Mouse (Mus musculus) heart, adult 2 months (tissue): ENCODE measurements around the gene Ttpal. TPM values are rescaled to one million over a fixed set of nuclear protein-coding genes. Genes with fewer than 3 reads are reported as not detected.
"Not testable (repeated sequence)": the region's sequence is repeated elsewhere in the genome, so short reads cannot be mapped to it uniquely, and the experiment has no call there.

Experiments
- DNase-seq, 2 experiments: peaks; one replicate each; pipeline ENCODE4 v3.0.0; 2021
- H3K27ac ChIP-seq: fragments of 200-600 bp; 2 replicates; pipeline ENCODE4 v1.8.1; 2022
- H3K27me3 ChIP-seq: fragments of 200-500 bp; 2 replicates; pipeline ENCODE4 v1.6.1; 2012; ENCODE audit warnings: mild to moderate bottlenecking, low read length, inconsistent platforms, mixed read lengths; ENCODE audit not compliant: control insufficient read depth, insufficient read depth
- H3K36me3 ChIP-seq: fragments of 200-500 bp; 2 replicates; pipeline ENCODE4 v1.6.1; 2012; ENCODE audit warnings: low read length, inconsistent platforms; ENCODE audit not compliant: control insufficient read depth, insufficient read depth
- H3K4me1 ChIP-seq: fragments of 200-500 bp; 2 replicates; pipeline ENCODE4 v1.6.1; 2011; ENCODE audit warnings: low read length; ENCODE audit not compliant: control insufficient read depth, insufficient read depth
- H3K4me3 ChIP-seq: fragments of 200-600 bp; 2 replicates; pipeline ENCODE4 v1.8.1; 2022
- H3K79me2 ChIP-seq: fragments of 200-500 bp; replicated peaks from 2 replicates; pipeline ENCODE4 v1.6.1; 2012; ENCODE audit warnings: mild to moderate bottlenecking, inconsistent platforms, low read length, moderate library complexity, mixed read lengths; ENCODE audit not compliant: control insufficient read depth, insufficient read depth
- H3K9ac ChIP-seq: fragments of 200-500 bp; 2 replicates; pipeline ENCODE4 v1.6.1; 2012; ENCODE audit warnings: low read depth, mild to moderate bottlenecking, control low read depth, inconsistent platforms, low read length, mixed read lengths
- CTCF ChIP-seq: fragments of 200-600 bp; IDR thresholded peaks from 2 replicates; pipeline ENCODE4 v1.8.1; 2022; ENCODE audit warnings: antibody characterized with exemption, mild to moderate bottlenecking, moderate library complexity
- EP300 ChIP-seq: fragments of 200-500 bp; IDR thresholded peaks from 2 replicates; pipeline ENCODE4 v1.6.1; 2011; ENCODE audit warnings: low read depth, low read length, control low read depth; ENCODE audit not compliant: insufficient read depth
- POLR2A ChIP-seq: fragments of 200-500 bp; IDR thresholded peaks from 2 replicates; pipeline ENCODE4 v1.6.1; 2011; ENCODE audit warnings: mild to moderate bottlenecking, low read depth, low read length, control low read depth; ENCODE audit not compliant: insufficient read depth
- WGBS: fragments of 180-500 bp; shearing (Covaris S2); methylation state at CpG from one replicate; pipeline ENCODE4 v1.1.7; 2018; 5-methylcytosine and 5-hydroxymethylcytosine counted together
- intact Hi-C: fragments of 180-260 bp; cut with DNase I; formaldehyde crosslinking; loops from one replicate; pipeline ENCODE4 v1.15.1; 2025
- polyA plus RNA-seq: library from polyadenylated mRNA; depleted of rRNA; stranded (reverse); fragments of >200 nt; gene quantifications from 2 replicates; pipeline ENCODE4 v1.2.3, GENCODE M21; 2012
- total RNA-seq, 2 experiments: library from RNA; stranded (reverse); gene quantifications; 2 replicates each; pipeline ENCODE4 v1.2.3; 2021

Ttpal gene
- total and polyA plus RNA-seq, 3 experiments, result 11.0 to 13.6 (median 11.0) TPM

- intact Hi-C loops, result loop anchor here (2.0 kb wide), 1 partner anchor 13 kb away; no protein-coding TSS in a partner anchor
- TF ChIP-seq CTCF (no peak), POLR2A (0 out of 2 replicates have a peak, but pooled peaks have one; percentile 9)
- no peaks in the 10 kb centered on the region; the same call in 1 of the 2 replicates for H3K4me1 ChIP-seq
- no peak overlapping the region for H3K9ac ChIP-seq
- 90% methylated on average over 4 of the region's 4 CpGs for WGBS
- H3K27me3 ChIP-seq, result no peaks in the 10 kb centered on the region
- no peak overlapping the region for H3K4me3 ChIP-seq
- no peak overlapping the region for H3K27ac ChIP-seq
- H3K79me2 ChIP-seq, result no peaks in the 10 kb centered on the region; the same call in 1 of the 2 replicates
- no peak for DNase-seq
- peaks cover 24% of the 10 kb centered on the region for H3K36me3 ChIP-seq
Measured at GRCm38 (mm10) chr2:163617874-163618273, 15.8 kb downstream of the Ttpal start.

- H3K36me3 ChIP-seq, result peaks cover 32% of the 10 kb centered on the region
- no peaks in the 10 kb centered on the region for H3K27me3 ChIP-seq
- no peaks in the 10 kb centered on the region for H3K79me2 ChIP-seq
- DNase-seq, result no peak
- intact Hi-C loops, result no loop called here
- no peak overlapping the region for H3K9ac ChIP-seq
- H3K4me1 ChIP-seq, result no peaks in the 10 kb centered on the region; the same call in 1 of the 2 replicates
- no peak overlapping the region for H3K4me3 ChIP-seq
- H3K27ac ChIP-seq, result no peak overlapping the region
- TF ChIP-seq POLR2A (no peak), CTCF (no peak), EP300 (no peak)
- 88% methylated on average over 8 of the region's 8 CpGs for WGBS
Measured at GRCm38 (mm10) chr2:163620451-163620850, 18.3 kb downstream of the Ttpal start.

GRCm38 (mm10) chr2:163621401-163621800, 19.3 kb downstream of the Ttpal start:
- H3K27ac ChIP-seq, H3K79me2 ChIP-seq, H3K4me1 ChIP-seq, DNase-seq, H3K27me3 ChIP-seq, H3K9ac ChIP-seq, intact Hi-C loops, H3K4me3 ChIP-seq: not testable (repeated sequence)
- 96% methylated on average over 3 of the region's 3 CpGs for WGBS
- H3K36me3 ChIP-seq, result peaks cover 35% of the 10 kb centered on the region

- TF ChIP-seq CTCF, result no peak
- no peak for TF ChIP-seq EP300
- no peak for TF ChIP-seq POLR2A
- intact Hi-C loops, result loop anchor here (2.0 kb wide), 1 partner anchor 14 kb away; no protein-coding TSS in a partner anchor
- Histone ChIP-seq H3K4me3 (no peak overlapping the region), H3K27me3 (no peaks in the 10 kb centered on the region), H3K36me3 (peaks cover 62% of the 10 kb centered on the region), H3K27ac (no peak overlapping the region), H3K4me1 (no peaks in the 10 kb centered on the region; the same call in none of the 2 replicates), H3K79me2 (0 out of 2 replicates have a peak, but pooled peaks cover 1% of the 10 kb centered on the region), H3K9ac (no peak overlapping the region)
- 92% methylated on average over 4 of the region's 4 CpGs for WGBS
- DNase-seq, result no peak
Measured at GRCm38 (mm10) chr2:163631223-163631622, 29.1 kb downstream of the Ttpal start.

- no peaks in the 10 kb centered on the region; the same call in none of the 2 replicates for H3K4me1 ChIP-seq
- H3K4me3 ChIP-seq, result no peak overlapping the region
- H3K27ac ChIP-seq, result no peak overlapping the region
- H3K36me3 ChIP-seq, result peaks cover 66% of the 10 kb centered on the region
- H3K9ac ChIP-seq, result no peak overlapping the region
- 0 out of 2 replicates have a peak, but pooled peaks cover 3% of the 10 kb centered on the region for H3K79me2 ChIP-seq
- WGBS, result 93% methylated on average over 2 of the region's 2 CpGs
- no peak for TF ChIP-seq EP300
- peak; percentile 59 for TF ChIP-seq CTCF
- H3K27me3 ChIP-seq, result no peaks in the 10 kb centered on the region
- intact Hi-C loops, result loop anchor here (2.0 kb wide), 1 partner anchor 15 kb away; no protein-coding TSS in a partner anchor
- DNase-seq, result no peak
Measured at GRCm38 (mm10) chr2:163631715-163632114, 29.6 kb downstream of the Ttpal start.

- no peaks in the 10 kb centered on the region for H3K27me3 ChIP-seq
- H3K27ac ChIP-seq, result no peak overlapping the region
- WGBS, result 83% methylated on average over 2 of the region's 2 CpGs
- H3K79me2 ChIP-seq, result peaks cover 11% of the 10 kb centered on the region
- TF ChIP-seq POLR2A, result no peak
- no peak for TF ChIP-seq EP300
- TF ChIP-seq CTCF, result no peak
- intact Hi-C loops, result no loop called here
- no peak for DNase-seq
- no peak overlapping the region for H3K4me3 ChIP-seq
- H3K36me3 ChIP-seq, result peaks cover 80% of the 10 kb centered on the region
- H3K4me1 ChIP-seq, result peaks cover 14% of the 10 kb centered on the region
- H3K9ac ChIP-seq, result no peak overlapping the region
Measured at GRCm38 (mm10) chr2:163634211-163634610, 32.1 kb downstream of the Ttpal start.
